Comparison of ENCODE assay signal across 9 mouse cellular contexts in the genomic region with DNA sequence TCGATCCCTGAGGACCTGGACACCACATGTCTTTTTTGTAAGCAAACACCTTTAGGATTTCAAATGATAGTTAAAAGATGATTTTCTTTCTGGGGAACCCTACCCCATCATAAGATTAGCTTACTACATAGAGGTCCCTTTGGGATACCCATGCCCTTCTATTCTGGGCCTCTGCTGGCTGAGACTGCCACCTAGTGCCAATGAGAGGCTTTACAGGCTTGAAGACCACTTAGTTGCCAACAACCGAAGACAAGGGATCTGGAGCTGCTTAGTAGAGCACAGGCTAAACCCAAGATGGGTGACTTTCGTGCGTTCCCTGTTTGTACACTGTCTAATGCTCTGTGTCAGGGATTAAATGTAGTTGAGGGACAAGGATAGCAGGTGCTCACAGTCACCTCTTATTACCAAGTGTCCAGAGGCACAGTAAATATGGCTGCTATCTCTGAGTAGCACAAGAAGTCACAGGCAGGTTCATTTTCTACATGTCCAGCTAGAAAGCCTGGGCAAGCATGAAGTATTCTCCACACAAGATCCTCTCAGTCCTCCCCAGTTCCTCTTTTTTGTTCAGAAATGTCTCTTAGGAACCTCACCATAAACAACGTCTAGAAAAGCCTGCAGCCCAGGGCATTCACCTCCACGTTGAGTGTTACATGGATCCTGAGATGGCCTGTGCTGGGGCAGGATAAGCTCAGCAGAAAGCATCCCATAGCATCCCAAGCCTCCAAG. TPM values are rescaled to one million over a fixed set of nuclear protein-coding genes. Genes with fewer than 3 reads are reported as not detected.
DNase-seq lines count a peak whose midpoint lies in the region; ATAC-seq lines count a peak whose summit lies in the region.
"Had no signal": no experiment of that assay in that cellular context is flagged by ENCODE, and none has a peak within 500 bp of the region (broad histone marks: within the 10 kb centered on the region; RNA-seq: fewer than 3 reads in every experiment).

No protein-coding gene starts in this region.

- H3K4me1 ChIP-seq in forebrain, embryonic 10.5 days = peaks cover 27% of the 10 kb centered on the region
- peaks cover 4% of the 10 kb centered on the region; the same call in 1 of the 2 replicates for H3K4me1 ChIP-seq in forebrain, embryonic 11.5 days (replicated peaks; ENCODE audit: control insufficient read depth, insufficient read depth, low read length)
- H3K4me1 ChIP-seq in liver, embryonic 16.5 days (ENCODE audit: control insufficient read depth, low read depth, low read length) = peaks cover 29% of the 10 kb centered on the region

- no peak overlapping the region for H3K9ac ChIP-seq in forebrain, embryonic 11.5 days (ENCODE audit: low read length)
- no peak overlapping the region for H3K9ac ChIP-seq in liver, embryonic 16.5 days (ENCODE audit: low read depth, low read length)
- H3K9ac ChIP-seq: limb, embryonic 15.5 days had no signal

- no peaks in the 10 kb centered on the region for H3K36me3 ChIP-seq in forebrain, embryonic 10.5 days (replicated peaks)
- H3K36me3 ChIP-seq in forebrain, embryonic 11.5 days (ENCODE audit: control insufficient read depth, insufficient read depth, low read length) = no peaks in the 10 kb centered on the region
- no peaks in the 10 kb centered on the region for H3K36me3 ChIP-seq in liver, embryonic 16.5 days (ENCODE audit: control insufficient read depth, insufficient read depth)
- H3K36me3 ChIP-seq: limb, embryonic 15.5 days had no signal

- H3K27ac ChIP-seq in forebrain, embryonic 10.5 days = no peak overlapping the region
- H3K27ac ChIP-seq in forebrain, embryonic 11.5 days (ENCODE audit: low read depth, low read length) = no peak overlapping the region
- peak overlapping the region; percentile 40; the same call in 1 of the 2 replicates for H3K27ac ChIP-seq in liver, embryonic 16.5 days (ENCODE audit: low read length)
- H3K27ac ChIP-seq: limb, embryonic 15.5 days had no signal

- peak; percentile 21 for DNase-seq in forebrain, embryonic 10.5 days (ENCODE audit: extremely low spot score, low spot score)
- DNase-seq in forebrain, embryonic 11.5 days (ENCODE audit: low spot score) = no peak
- DNase-seq in MEL-GATA-1-ER (ENCODE audit: extremely low read depth, low read depth) = peak; percentile 41
- peak; percentile 75 for DNase-seq in cerebellum, adult 9-10 months
- peak; percentile 14 to 22 for DNase-seq in gastrocnemius, adult 8-10 months (ENCODE audit: low spot score in 2 of 2)
- DNase-seq in kidney, adult 9 months = peak; percentile 57
- DNase-seq in retina, embryonic 14.5 days (ENCODE audit: low spot score) = peak; percentile 81

- no peak for ATAC-seq in forebrain, embryonic 11.5 days (replicated peaks; ENCODE audit: low FRiP score)
- no peak for ATAC-seq in liver, embryonic 16.5 days (ENCODE audit: low read depth)

- H3K4me2 ChIP-seq in forebrain, embryonic 11.5 days (ENCODE audit: low read depth, low read length, severe bottlenecking) = no peak overlapping the region
- H3K4me2 ChIP-seq in liver, embryonic 16.5 days (ENCODE audit: low read depth, low read length) = no peak overlapping the region

- H3K4me3 ChIP-seq in forebrain, embryonic 10.5 days = no peak overlapping the region
- H3K4me3 ChIP-seq in forebrain, embryonic 11.5 days (ENCODE audit: low read depth, low read length) = no peak overlapping the region
- H3K4me3 ChIP-seq in liver, embryonic 16.5 days (ENCODE audit: low read depth, low read length) = no peak overlapping the region
- H3K4me3 ChIP-seq: limb, embryonic 15.5 days had no signal

- WGBS in forebrain, embryonic 10.5 days = 66% methylated on average over 6 of the region's 6 CpGs
- 71% methylated on average over 6 of the region's 6 CpGs for WGBS in forebrain, embryonic 11.5 days
- WGBS in liver, embryonic 16.5 days (ENCODE audit: insufficient replicate concordance) = 34% methylated on average over 6 of the region's 6 CpGs

- no peaks in the 10 kb centered on the region for H3K27me3 ChIP-seq in forebrain, embryonic 10.5 days (ENCODE audit: poor library complexity, severe bottlenecking)
- no peaks in the 10 kb centered on the region for H3K27me3 ChIP-seq in forebrain, embryonic 11.5 days (ENCODE audit: control insufficient read depth, insufficient read depth, low read length)
- no peaks in the 10 kb centered on the region for H3K27me3 ChIP-seq in liver, embryonic 16.5 days (ENCODE audit: control insufficient read depth, insufficient read depth, low read depth, low read length)
- H3K27me3 ChIP-seq: limb, embryonic 15.5 days had no signal

- no peaks in the 10 kb centered on the region for H3K9me3 ChIP-seq in forebrain, embryonic 10.5 days
- no peaks in the 10 kb centered on the region for H3K9me3 ChIP-seq in forebrain, embryonic 11.5 days (ENCODE audit: control insufficient read depth, low read length)
- no peaks in the 10 kb centered on the region for H3K9me3 ChIP-seq in liver, embryonic 16.5 days (replicated peaks; ENCODE audit: control insufficient read depth, low read length)
- H3K9me3 ChIP-seq: limb, embryonic 15.5 days had no signal

RNA-seq across cellular contexts. Expression of a gene that starts 37.6 kb away (rescaled TPM):
- polyA plus RNA-seq in forebrain, embryonic 10.5 days (2016; fragmentation: Nextera tagmentation; extraction: Ambion mirVana) = 76.8 and 78.3 TPM in 2 replicates
- 63.1 and 69.5 TPM in 2 replicates for polyA plus RNA-seq in forebrain, embryonic 11.5 days (2014; fragmentation: Nextera tagmentation; extraction: Ambion mirVana)
- 10 to 100 TPM; 12.0 to 13.8 (median 13.1) TPM for total RNA-seq in gastrocnemius, adult 8-10 months (2022)
- 33.4 and 34.5 TPM in 2 replicates for polyA plus RNA-seq in liver, embryonic 16.5 days (2015; fragmentation: Nextera tagmentation; extraction: Ambion mirVana)
